9 mouse cellular contexts compared by ENCODE assay signal in genomic region chr8:69715366-69715765, GRCm38 (mm10). TPM values are rescaled to one million over a fixed set of nuclear protein-coding genes. Genes with fewer than 3 reads are reported as not detected.
DNase-seq lines count a peak whose midpoint lies in the region; ATAC-seq and TF ChIP-seq lines count a peak whose summit lies in the region.
"Had no signal": no experiment of that assay in that cellular context is flagged by ENCODE, and none has a peak within 500 bp of the region (broad histone marks: within the 10 kb centered on the region; RNA-seq: fewer than 3 reads in every experiment).

No protein-coding gene starts in this region.

- peak overlapping the region; percentile 99 for H3K27ac ChIP-seq in gastrocnemius, adult 2 months
- no peak overlapping the region for H3K27ac ChIP-seq in CH12.LX (ENCODE audit: insufficient read depth, low read depth)
- no peak overlapping the region for H3K27ac ChIP-seq in forebrain, embryonic 15.5 days (replicated peaks)
- H3K27ac ChIP-seq in liver, embryonic 15.5 days (replicated peaks), result peak overlapping the region; percentile 10; the same call in 1 of the 2 replicates

- peaks cover 42% of the 10 kb centered on the region for H3K79me2 ChIP-seq in CH12.LX (replicated peaks; ENCODE audit: control insufficient read depth, extremely low read depth, insufficient read depth, poor library complexity, severe bottlenecking)

- H3K27me3 ChIP-seq in CH12.LX (replicated peaks), result no peaks in the 10 kb centered on the region
- no peaks in the 10 kb centered on the region for H3K27me3 ChIP-seq in forebrain, embryonic 15.5 days
- no peaks in the 10 kb centered on the region for H3K27me3 ChIP-seq in liver, embryonic 15.5 days

- WGBS in forebrain, embryonic 15.5 days, result 77% methylated on average over 6 of the region's 6 CpGs
- 77% methylated on average over 6 of the region's 6 CpGs for WGBS in liver, embryonic 15.5 days (ENCODE audit: insufficient replicate concordance)

- H3K36me3 ChIP-seq in CH12.LX (replicated peaks in 1 of 2; ENCODE audit: control insufficient read depth in 1 of 2, insufficient read depth in 1 of 2, low read length in 1 of 2), result peaks cover 23 to 37% of the 10 kb centered on the region in 2 experiments
- H3K36me3 ChIP-seq in forebrain, embryonic 15.5 days, result 0 out of 2 replicates have a peak, but pooled peaks cover 2% of the 10 kb centered on the region
- H3K36me3 ChIP-seq in liver, embryonic 15.5 days (replicated peaks), result peaks cover 31% of the 10 kb centered on the region

- TF ChIP-seq POLR2A in CH12.LX (IDR thresholded peaks at IDR 0.05; ENCODE audit: low read depth, low read length), result no peak

- H3K9ac ChIP-seq in CH12.LX (ENCODE audit: insufficient read depth, low read depth), result peak overlapping the region; percentile 94
- H3K9ac ChIP-seq in forebrain, embryonic 15.5 days (replicated peaks), result no peak overlapping the region
- H3K9ac ChIP-seq in liver, embryonic 15.5 days, result peak overlapping the region; percentile 40; the same call in 1 of the 2 replicates

- no peak for ATAC-seq in forebrain, embryonic 15.5 days (replicated peaks)
- ATAC-seq in liver, embryonic 15.5 days (ENCODE audit: insufficient read depth), result no peak
- ATAC-seq in megakaryocyte progenitor cell, adult 5-6 weeks (replicated peaks; ENCODE audit: poor library complexity), result no peak

- H3K4me2 ChIP-seq in CH12.LX (ENCODE audit: insufficient read depth, low read depth, poor library complexity, severe bottlenecking), result peak overlapping the region; percentile 95
- peak overlapping the region; percentile 47 for H3K4me2 ChIP-seq in forebrain, embryonic 15.5 days (replicated peaks)
- peak overlapping the region; percentile 66 for H3K4me2 ChIP-seq in liver, embryonic 15.5 days

- no peak for TF ChIP-seq RAD21 in CH12.LX (IDR thresholded peaks at IDR 0.05; ENCODE audit: low read depth, low read length)

- no peak for DNase-seq in gastrocnemius, adult 2 months
- DNase-seq in gastrocnemius, postnatal 4 days (ENCODE audit: low spot score in 2 of 2), result no peak
- no peak for DNase-seq in CH12.LX (ENCODE audit: extremely low read depth)
- DNase-seq in urinary bladder, postnatal 4 days (ENCODE audit: low spot score in 2 of 2), result no peak
- no peak for DNase-seq in gastrocnemius, postnatal 25 days

- no peaks in the 10 kb centered on the region for H3K9me3 ChIP-seq in CH12.LX (replicated peaks; ENCODE audit: low read length)
- H3K9me3 ChIP-seq in forebrain, embryonic 15.5 days, result no peaks in the 10 kb centered on the region
- H3K9me3 ChIP-seq in liver, embryonic 15.5 days (replicated peaks), result no peaks in the 10 kb centered on the region

- dilution Hi-C loops in CH12.LX (cut with MboI; ENCODE audit: extremely low pct_ligation_motif_present, extremely low pct_unique_long_range_greater_than_20kb, low sequenced_read_pairs), result no loop called here

- peaks cover 4 to 24% of the 10 kb centered on the region in 2 experiments for H3K4me1 ChIP-seq in CH12.LX (ENCODE audit: control insufficient read depth in 1 of 2, insufficient read depth in 2 of 2)
- H3K4me1 ChIP-seq in forebrain, embryonic 15.5 days, result peaks cover 32% of the 10 kb centered on the region
- peaks cover 22% of the 10 kb centered on the region for H3K4me1 ChIP-seq in liver, embryonic 15.5 days (replicated peaks)

- in situ Hi-C loops in CH12.LX (cut with MboI; ENCODE audit: low pct_ligation_motif_present, low pct_unique_long_range_greater_than_20kb, low sequenced_read_pairs), result no loop called here

- no peak for TF ChIP-seq EP300 in CH12.LX (IDR thresholded peaks at IDR 0.05; ENCODE audit: low read length)

- H3K4me3 ChIP-seq in gastrocnemius, adult 2 months, result peak overlapping the region; percentile 100
- peak overlapping the region in 2 of 3 experiments; percentile 57 to 91 for H3K4me3 ChIP-seq in CH12.LX (replicated peaks in 1 of 3; ENCODE audit: low read depth in 2 of 3, low read length in 2 of 3, poor library complexity in 1 of 3)
- peak overlapping the region; percentile 88 for H3K4me3 ChIP-seq in forebrain, embryonic 15.5 days
- peak overlapping the region; percentile 86 for H3K4me3 ChIP-seq in liver, embryonic 15.5 days (replicated peaks)

- intact Hi-C loops in gastrocnemius, adult 2 months (cut with DNase I), result loop anchor here (5.0 kb wide), 1 partner anchor 77 kb away; the partner anchor contains the start of genes Atp13a1 and Zfp866

- TF ChIP-seq CTCF in gastrocnemius, adult 2 months (IDR thresholded peaks at IDR 0.05), result no peak
- TF ChIP-seq CTCF in CH12.LX (conservative IDR thresholded peaks at IDR 0.05 in 1 of 2, IDR thresholded peaks at IDR 0.05 in 1 of 2; ENCODE audit: low read depth in 2 of 2, low read length in 2 of 2), result no peak

TF ChIP-seq in CH12.LX, 34 proteins besides CTCF, POLR2A, EP300 and RAD21:
- no peak for TF ChIP-seq ELF1 (IDR thresholded peaks at IDR 0.05; ENCODE audit: low read depth, low read length)
- no peak for TF ChIP-seq MEF2A (IDR thresholded peaks at IDR 0.05; ENCODE audit: borderline replicate concordance, low read depth, low read length)
- TF ChIP-seq MAZ (IDR thresholded peaks at IDR 0.05; ENCODE audit: low read depth, low read length), result no peak
- no peak for TF ChIP-seq UBTF (IDR thresholded peaks at IDR 0.05; ENCODE audit: low read depth, low read length)
- no peak for TF ChIP-seq POLR2AphosphoS2 (IDR thresholded peaks at IDR 0.05; ENCODE audit: low read depth, low read length)
- TF ChIP-seq HCFC1 (IDR thresholded peaks at IDR 0.05; ENCODE audit: low read depth, low read length), result no peak
- no peak for TF ChIP-seq KAT2A (IDR thresholded peaks at IDR 0.05; ENCODE audit: insufficient replicate concordance, low read length)
- TF ChIP-seq MAX (IDR thresholded peaks at IDR 0.05; ENCODE audit: low read length), result no peak
- no peak for TF ChIP-seq CHD1 (IDR thresholded peaks at IDR 0.05; ENCODE audit: low read depth, low read length)
- TF ChIP-seq RCOR1 (conservative IDR thresholded peaks at IDR 0.05; ENCODE audit: low read depth, low read length), result no peak
- TF ChIP-seq ETS1 (conservative IDR thresholded peaks at IDR 0.05; ENCODE audit: low read depth, low read length), result no peak
- no peak for TF ChIP-seq SMC3 (IDR thresholded peaks at IDR 0.05; ENCODE audit: low read depth, low read length)
- no peak for TF ChIP-seq TBP (conservative IDR thresholded peaks at IDR 0.05; ENCODE audit: low read depth, low read length)
- no peak for TF ChIP-seq MYC (IDR thresholded peaks at IDR 0.05; ENCODE audit: low read depth, low read length)
- TF ChIP-seq USF2 (conservative IDR thresholded peaks at IDR 0.05; ENCODE audit: low read depth, low read length), result no peak
- no peak for TF ChIP-seq ZMIZ1 (IDR thresholded peaks at IDR 0.05; ENCODE audit: low read depth, low read length)
TF ChIP-seq in CH12.LX: peak in this region for 0.

RNA-seq across cellular contexts. Expression of gene Zfp869, which starts 4.8 kb away (rescaled TPM):
- 10 to 100 TPM; 15.0 to 15.9 TPM for total RNA-seq in gastrocnemius, adult 2 months (2021)
- total RNA-seq in gastrocnemius, postnatal 4 days (2021), result 10 to 100 TPM; 13.4 to 16.6 TPM
- total RNA-seq in CH12.LX (2012; rRNA removed) (16.0 and 17.2 TPM in 2 replicates), CH12.LX (2014; rRNA removed) (30.6 and 33.8 TPM in 2 replicates)
- polyA plus RNA-seq in CH12.LX (2012; ENCODE audit: insufficient read length, low read depth), result 15.2 and 16.6 TPM in 2 replicates
- polyA plus RNA-seq in forebrain, embryonic 15.5 days (2015; fragmentation: Nextera tagmentation; extraction: Ambion mirVana), result 31.9 and 32.0 TPM in 2 replicates
- 10.7 and 11.3 TPM in 2 replicates for polyA plus RNA-seq in liver, embryonic 15.5 days (2015; fragmentation: Nextera tagmentation; extraction: Ambion mirVana)
- total RNA-seq in megakaryocyte progenitor cell, adult 5-6 weeks (2015), result 21.3 and 25.2 TPM in 2 replicates
- total RNA-seq in megakaryocyte progenitor cell, adult 5-6 weeks (2017), result 23.5 and 33.6 TPM in 2 replicates
- total RNA-seq in gastrocnemius, postnatal 25 days (2021), result 10 to 100 TPM; 10.4 to 10.8 TPM

RNA-seq across cellular contexts. Expression of gene Zfp963, which starts 34.4 kb away (rescaled TPM):
- 1 to 10 TPM; 3.4 to 4.1 TPM for total RNA-seq in gastrocnemius, adult 2 months (2021)
- total RNA-seq in gastrocnemius, postnatal 4 days (2021), result 1 to 10 TPM; 4.1 to 5.2 TPM
- total RNA-seq in CH12.LX (2012; rRNA removed) (1.9 and 2.2 TPM in 2 replicates), CH12.LX (2014; rRNA removed) (4.8 and 6.0 TPM in 2 replicates)
- 4.7 and 5.5 TPM in 2 replicates for polyA plus RNA-seq in CH12.LX (2012; ENCODE audit: insufficient read length, low read depth)
- polyA plus RNA-seq in forebrain, embryonic 15.5 days (2015; fragmentation: Nextera tagmentation; extraction: Ambion mirVana), result 8.7 TPM in 2 replicates
- 2.0 and 2.2 TPM in 2 replicates for polyA plus RNA-seq in liver, embryonic 15.5 days (2015; fragmentation: Nextera tagmentation; extraction: Ambion mirVana)
- 4.3 and 4.5 TPM in 2 replicates for total RNA-seq in megakaryocyte progenitor cell, adult 5-6 weeks (2015)
- 3.7 and 7.5 TPM in 2 replicates for total RNA-seq in megakaryocyte progenitor cell, adult 5-6 weeks (2017)
- total RNA-seq in gastrocnemius, postnatal 25 days (2021), result 1 to 10 TPM; 2.5 to 2.7 TPM

RNA-seq across cellular contexts. Expression of gene Gm20422, which starts 59.3 kb away (rescaled TPM):
- 1 to 10 TPM; 2.4 to 3.0 TPM for total RNA-seq in gastrocnemius, adult 2 months (2021)
- 1 to 10 TPM; 4.0 to 6.3 TPM for total RNA-seq in gastrocnemius, postnatal 4 days (2021)
- total RNA-seq in CH12.LX (2012; rRNA removed) (1.4 and 2.1 TPM in 2 replicates), CH12.LX (2014; rRNA removed) (0.49 and 1.6 TPM in 2 replicates)
- polyA plus RNA-seq in CH12.LX (2012; ENCODE audit: insufficient read length, low read depth), result 2.0 and 2.8 TPM in 2 replicates
- 0.61 TPM in 1 of 2 replicates, not detected in the other for polyA plus RNA-seq in forebrain, embryonic 15.5 days (2015; fragmentation: Nextera tagmentation; extraction: Ambion mirVana)
- 0.62 TPM in 1 of 2 replicates, not detected in the other for polyA plus RNA-seq in liver, embryonic 15.5 days (2015; fragmentation: Nextera tagmentation; extraction: Ambion mirVana)
- not detected in 2 replicates for total RNA-seq in megakaryocyte progenitor cell, adult 5-6 weeks (2015)
- 0.29 TPM in 1 of 2 replicates, not detected in the other for total RNA-seq in megakaryocyte progenitor cell, adult 5-6 weeks (2017)
- 1 to 10 TPM; 2.1 to 2.8 TPM for total RNA-seq in gastrocnemius, postnatal 25 days (2021)
- total RNA-seq: common myeloid progenitor, adult 5-6 weeks had no signal

Comparison
In these comparisons a context has a peak if more than half of its experiments do, and no peak if none do; other contexts are left out.
1. H3K27ac ChIP-seq: peak in gastrocnemius, adult 2 months (single experiment) and liver, embryonic 15.5 days (single experiment); none in CH12.LX (single experiment) and forebrain, embryonic 15.5 days (single experiment).
2. Peak in every context shown above with its lines, with median percentiles within 50 percentile points of each other: H3K4me3 ChIP-seq and H3K4me2 ChIP-seq.